Mouse (Mus musculus): ENCODE measurements around the gene Gm36028.

- TF ChIP-seq POLR2A (IDR thresholded peaks at IDR 0.05; ENCODE audit: borderline replicate concordance, low read depth, low read length) (no peak), CTCF (IDR thresholded peaks at IDR 0.05; ENCODE audit: low read depth, low read length) (no peak)
Measured at GRCm38 (mm10) chr16:37823949-37824348, 37.0 kb downstream of the Gm36028 start.
